Comparison of ENCODE assay signal across 12 mouse cellular contexts in genomic region chr9:42122441-42122840, GRCm38 (mm10). TPM values are rescaled to one million over a fixed set of nuclear protein-coding genes. Genes with fewer than 3 reads are reported as not detected.
DNase-seq lines count a peak whose midpoint lies in the region; ATAC-seq and TF ChIP-seq lines count a peak whose summit lies in the region.
"Had no signal": no experiment of that assay in that cellular context is flagged by ENCODE, and none has a peak within 500 bp of the region (broad histone marks: within the 10 kb centered on the region; RNA-seq: fewer than 3 reads in every experiment).

No protein-coding gene starts in this region.

- WGBS in embryonic facial prominence, embryonic 13.5 days = 74% methylated on average over 6 of the region's 6 CpGs
- 79% methylated on average over 6 of the region's 6 CpGs for WGBS in hindbrain, embryonic 13.5 days
- WGBS in midbrain, postnatal 0 days = 84% methylated on average over 6 of the region's 6 CpGs

- H3K9ac ChIP-seq in embryonic facial prominence, embryonic 13.5 days = peak overlapping the region; percentile 41; the same call in 1 of the 2 replicates
- H3K9ac ChIP-seq in hindbrain, embryonic 13.5 days = peak overlapping the region; percentile 90
- peak overlapping the region; percentile 85; the same call in 1 of the 2 replicates for H3K9ac ChIP-seq in midbrain, postnatal 0 days (replicated peaks; ENCODE audit: low read length, poor library complexity, severe bottlenecking)

- H3K36me3 ChIP-seq in embryonic facial prominence, embryonic 13.5 days = no peaks in the 10 kb centered on the region
- H3K36me3 ChIP-seq in hindbrain, embryonic 13.5 days = no peaks in the 10 kb centered on the region
- no peaks in the 10 kb centered on the region for H3K36me3 ChIP-seq in midbrain, postnatal 0 days (ENCODE audit: insufficient read depth, low read length)
- H3K36me3 ChIP-seq: G1E had no signal

- H3K4me3 ChIP-seq in left cerebral cortex, adult 2 months = peak overlapping the region; percentile 76
- peak overlapping the region; percentile 86 for H3K4me3 ChIP-seq in embryonic facial prominence, embryonic 13.5 days
- peak overlapping the region; percentile 81 for H3K4me3 ChIP-seq in hindbrain, embryonic 13.5 days
- peak overlapping the region; percentile 91 for H3K4me3 ChIP-seq in midbrain, postnatal 0 days (ENCODE audit: low read depth, low read length)

- H3K27me3 ChIP-seq in embryonic facial prominence, embryonic 13.5 days = 0 out of 2 replicates have a peak, but pooled peaks cover 3% of the 10 kb centered on the region
- H3K27me3 ChIP-seq in hindbrain, embryonic 13.5 days = 0 out of 2 replicates have a peak, but pooled peaks cover 10% of the 10 kb centered on the region
- 0 out of 2 replicates have a peak, but pooled peaks cover 3% of the 10 kb centered on the region for H3K27me3 ChIP-seq in midbrain, postnatal 0 days (ENCODE audit: insufficient read depth, low read length)

- H3K27ac ChIP-seq in left cerebral cortex, adult 2 months = peak overlapping the region; percentile 96
- H3K27ac ChIP-seq in embryonic facial prominence, embryonic 13.5 days = no peak overlapping the region
- H3K27ac ChIP-seq in hindbrain, embryonic 13.5 days = no peak overlapping the region
- H3K27ac ChIP-seq in midbrain, postnatal 0 days (ENCODE audit: low read depth, low read length) = no peak overlapping the region

- DNase-seq in left cerebral cortex, adult 2 months (ENCODE audit: extremely low spot score in 1 of 2, low spot score in 2 of 2) = no peak
- no peak for DNase-seq in left cerebral cortex, adult 8-10 months (ENCODE audit: low spot score in 2 of 2)
- no peak for DNase-seq in midbrain, postnatal 0 days (ENCODE audit: low spot score)
- DNase-seq in right cerebral cortex, adult 2 months (ENCODE audit: low spot score in 2 of 2) = no peak
- DNase-seq in heart, adult 18-20 months = no peak
- no peak for DNase-seq in heart, adult 9 months (ENCODE audit: low spot score in 2 of 2)
- DNase-seq: adrenal gland, postnatal 14 days; heart, adult 11 months; kidney, postnatal 36 days had no signal

- intact Hi-C loops in left cerebral cortex, adult 2 months (cut with DNase I) = loop anchor here (2.0 to 5.0 kb wide), 5 partner anchors 38 to 118 kb away; no protein-coding TSS in a partner anchor

- no peak for ATAC-seq in embryonic facial prominence, embryonic 13.5 days (ENCODE audit: insufficient number of reproducible peaks, insufficient read depth, low FRiP score, low TSS enrichment, low read depth)
- ATAC-seq in hindbrain, embryonic 13.5 days (ENCODE audit: low FRiP score) = no peak
- no peak for ATAC-seq in midbrain, postnatal 0 days (ENCODE audit: low FRiP score)

- no peak for TF ChIP-seq CTCF in left cerebral cortex, adult 2 months (IDR thresholded peaks at IDR 0.05)
- TF ChIP-seq CTCF in midbrain, postnatal 0 days (IDR thresholded peaks at IDR 0.05) = no peak

- H3K4me1 ChIP-seq in embryonic facial prominence, embryonic 13.5 days = peaks cover 34% of the 10 kb centered on the region
- H3K4me1 ChIP-seq in hindbrain, embryonic 13.5 days (replicated peaks) = peaks cover 57% of the 10 kb centered on the region
- H3K4me1 ChIP-seq in midbrain, postnatal 0 days (ENCODE audit: insufficient read depth, low read length) = peaks cover 14% of the 10 kb centered on the region

- H3K4me2 ChIP-seq in embryonic facial prominence, embryonic 13.5 days = peak overlapping the region; percentile 95
- H3K4me2 ChIP-seq in hindbrain, embryonic 13.5 days = peak overlapping the region; percentile 74
- peak overlapping the region; percentile 76 for H3K4me2 ChIP-seq in midbrain, postnatal 0 days (ENCODE audit: low read depth, low read length, poor library complexity, severe bottlenecking)

- H3K9me3 ChIP-seq in embryonic facial prominence, embryonic 13.5 days = no peaks in the 10 kb centered on the region
- no peaks in the 10 kb centered on the region for H3K9me3 ChIP-seq in hindbrain, embryonic 13.5 days
- H3K9me3 ChIP-seq in midbrain, postnatal 0 days (ENCODE audit: low read length) = no peaks in the 10 kb centered on the region

RNA-seq across cellular contexts. Expression of gene Sorl1, which starts 1.7 kb away (rescaled TPM):
- 100 to 1,000 TPM; 238 to 239 TPM for total RNA-seq in left cerebral cortex, adult 2 months (2021)
- total RNA-seq in left cerebral cortex, adult 8-10 months (2022) = 100 to 1,000 TPM; 150 to 183 (median 172) TPM
- 6.6 and 8.2 TPM in 2 replicates for polyA plus RNA-seq in embryonic facial prominence, embryonic 13.5 days (2015; fragmentation: Nextera tagmentation; extraction: Ambion mirVana)
- polyA plus RNA-seq in hindbrain, embryonic 13.5 days (2015; fragmentation: Nextera tagmentation; extraction: Ambion mirVana) = 12.3 and 12.8 TPM in 2 replicates
- total RNA-seq in midbrain, postnatal 0 days (2014; rRNA removed) = 21.9 and 24.8 TPM in 2 replicates
- 6.7 and 7.1 TPM in 2 replicates for polyA plus RNA-seq in midbrain, postnatal 0 days (2015; fragmentation: Nextera tagmentation; extraction: Ambion mirVana)
- total RNA-seq in heart, adult 18-20 months (2021) = 10 to 100 TPM; 13.0 to 19.8 TPM
